Mouse (Mus musculus): ENCODE measurements around the gene Rsph3b.
"Not testable (repeated sequence)": the region's sequence is repeated elsewhere in the genome, so short reads cannot be mapped to it uniquely, and the experiment has no call there.

The Rsph3b gene

DNA sequence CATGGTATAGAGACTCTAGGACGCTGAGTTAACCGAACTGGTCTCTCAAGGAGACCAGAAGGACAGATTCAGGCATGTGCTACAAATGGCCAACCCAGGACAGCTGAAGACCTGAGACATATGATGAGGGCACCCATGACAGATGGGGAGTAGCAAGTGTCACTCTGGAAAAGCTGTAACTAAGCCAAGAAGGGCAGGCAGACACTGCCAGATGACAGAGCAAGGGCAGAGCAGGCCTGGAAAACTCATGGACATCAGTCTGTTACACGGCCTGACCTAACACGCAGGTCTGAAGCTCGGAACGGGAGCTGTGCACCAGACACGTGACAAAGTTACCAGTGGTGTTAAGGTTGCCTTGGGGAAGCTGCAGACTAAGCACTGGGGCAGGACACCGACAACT lies 10.4 kb upstream of the Rsph3b start:
- DNase-seq (ENCODE audit: low spot score) = not testable (repeated sequence)

DNA sequence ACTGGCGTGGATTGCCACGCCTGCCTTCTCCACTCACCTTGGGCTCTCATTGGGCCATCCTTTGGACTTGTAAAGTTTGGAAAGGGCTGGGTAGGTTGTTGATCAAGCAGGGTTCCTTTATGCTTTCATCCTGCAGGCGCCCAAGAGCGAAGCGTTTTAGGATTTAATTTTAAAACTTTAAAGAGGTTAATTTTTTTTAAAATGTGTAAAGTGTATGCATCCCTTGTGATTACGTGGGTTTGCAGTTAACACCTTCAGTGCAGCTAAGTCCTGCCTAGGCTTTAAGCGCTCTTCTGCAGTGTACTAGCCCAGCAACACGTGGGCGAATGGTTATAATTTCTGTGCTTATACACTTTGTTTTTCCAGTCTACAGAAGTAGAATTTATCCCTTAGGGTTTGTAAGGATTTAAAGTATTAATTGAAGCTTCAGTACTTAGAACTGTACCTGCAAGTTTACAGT lies 317 bp upstream of the Rsph3b start:
- not testable (repeated sequence) for DNase-seq (ENCODE audit: low spot score)

DNA sequence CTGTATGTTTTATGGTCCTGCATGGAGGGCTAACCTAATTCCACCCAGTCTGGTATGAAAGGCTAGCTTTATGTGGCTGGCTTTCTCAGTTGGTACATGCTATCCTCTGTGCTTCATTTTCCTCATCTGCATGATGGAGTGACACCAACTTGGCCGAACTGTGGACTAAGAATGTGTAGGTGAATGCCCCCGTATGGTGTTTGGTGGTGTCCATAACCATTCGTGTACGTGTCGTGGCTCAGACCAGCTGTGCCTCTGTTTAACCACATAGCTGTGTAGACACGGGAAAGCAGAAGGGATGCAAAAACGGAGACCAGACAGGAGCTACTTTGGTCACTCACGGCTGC lies 872 bp downstream of the Rsph3b start:
- not testable (repeated sequence) for DNase-seq (ENCODE audit: low spot score)

DNA sequence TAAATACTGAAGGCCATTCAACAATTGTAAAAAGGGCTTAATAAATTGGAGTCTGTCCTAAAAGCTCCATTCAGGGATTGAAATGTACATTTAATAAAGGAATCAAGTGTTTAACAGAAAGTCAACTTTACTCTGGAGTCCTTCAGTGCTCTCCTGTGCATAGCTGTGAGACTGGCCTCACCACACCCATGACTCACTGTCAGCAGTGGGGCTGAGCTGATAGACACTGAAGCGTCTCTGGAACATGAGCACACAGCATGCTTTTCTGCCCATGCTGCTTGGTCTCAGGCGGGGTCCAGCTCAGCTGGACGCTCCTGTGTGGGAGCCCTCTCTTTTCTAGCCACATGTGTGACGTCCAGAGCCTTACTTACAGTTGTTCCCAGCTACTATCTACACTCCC lies 5.9 kb downstream of the Rsph3b start:
- DNase-seq (ENCODE audit: low spot score) = not testable (repeated sequence)

DNA sequence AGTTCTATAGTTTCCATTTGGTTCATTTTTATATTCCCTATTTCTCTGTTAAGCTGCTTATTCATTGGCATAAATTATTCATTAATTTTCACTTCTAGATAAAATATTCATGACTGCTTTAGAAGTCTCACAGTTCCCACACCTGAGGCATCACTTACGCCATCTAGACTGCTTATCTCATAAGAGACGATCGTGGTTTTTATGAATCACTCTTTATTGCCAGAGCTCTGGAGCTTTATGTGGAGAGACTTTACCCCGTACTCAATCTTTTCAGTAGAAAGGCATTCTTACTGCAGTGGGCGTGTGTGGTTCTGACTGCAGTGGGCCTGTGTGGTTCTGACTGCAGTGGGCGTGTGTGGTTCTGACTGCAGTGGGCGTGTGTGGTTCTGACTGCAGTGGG lies 16.9 kb downstream of the Rsph3b start:
- not testable (repeated sequence) for DNase-seq (ENCODE audit: low spot score)

DNA sequence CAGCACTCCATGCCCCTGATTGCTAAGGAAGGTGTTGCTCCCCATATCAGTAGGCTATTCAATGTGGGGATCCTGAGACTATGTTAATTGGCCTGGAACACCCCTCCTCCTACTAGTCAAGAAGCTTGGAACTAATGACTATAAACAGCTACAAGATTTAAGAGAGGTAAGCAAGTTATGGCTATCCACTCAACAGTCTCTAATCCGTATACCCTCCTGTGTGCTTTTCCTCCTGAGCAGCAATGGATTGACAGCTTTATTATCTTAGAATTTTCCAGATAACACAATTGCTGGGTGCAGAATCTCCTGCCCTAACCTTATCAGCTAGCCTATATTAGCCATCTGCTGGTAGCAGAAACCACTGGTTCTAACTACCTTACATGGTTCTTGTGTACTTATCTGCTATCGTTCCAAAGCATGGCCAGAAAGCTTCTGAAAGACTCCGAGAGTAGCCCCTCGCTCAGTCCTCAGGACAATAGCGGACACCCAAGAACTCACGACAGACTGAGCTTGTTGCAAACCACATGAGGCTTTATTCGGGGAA lies 28.1 kb downstream of the Rsph3b start:
- not testable (repeated sequence) for DNase-seq (ENCODE audit: low spot score)

DNA sequence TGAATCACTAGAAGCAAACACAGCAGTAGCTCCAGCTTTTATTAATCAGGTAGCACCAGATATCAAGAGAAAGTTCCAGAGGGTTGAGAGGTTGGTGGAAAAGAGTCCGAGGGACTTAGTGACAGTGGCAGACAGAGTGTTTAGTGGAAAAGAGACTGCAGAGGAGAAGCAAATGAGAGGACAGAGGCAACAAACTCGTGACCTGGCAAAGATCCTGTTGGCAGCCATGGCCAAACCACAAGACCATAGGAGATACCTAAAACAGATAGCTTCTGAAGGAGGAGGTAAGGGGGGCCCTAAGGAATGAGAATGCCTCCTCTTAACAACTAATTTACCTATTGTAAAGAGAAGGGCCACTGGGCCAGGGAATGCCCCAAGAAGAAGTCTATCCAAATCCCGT lies 29.1 kb downstream of the Rsph3b start:
- DNase-seq (ENCODE audit: low spot score) = not testable (repeated sequence)

DNA sequence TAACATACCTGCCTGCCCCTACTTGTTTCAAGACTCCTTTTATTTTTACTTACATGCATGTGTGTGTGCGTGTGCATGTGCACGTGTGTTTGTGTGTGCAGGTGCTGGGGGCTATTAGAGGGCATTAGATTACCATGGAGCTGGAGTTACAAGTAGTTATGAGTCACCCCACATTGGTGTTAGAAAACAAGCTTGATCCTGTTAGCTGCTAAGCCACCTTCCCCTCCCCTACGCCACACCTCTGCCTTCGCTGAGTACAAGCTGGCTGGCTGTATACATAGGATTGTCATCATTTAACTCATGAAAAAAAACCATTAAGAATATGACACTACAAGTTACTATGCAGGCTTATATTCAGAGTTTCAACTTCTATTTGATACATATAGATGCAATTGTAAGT lies 33.2 kb downstream of the Rsph3b start:
- not testable (repeated sequence) for DNase-seq (ENCODE audit: low spot score)

DNA sequence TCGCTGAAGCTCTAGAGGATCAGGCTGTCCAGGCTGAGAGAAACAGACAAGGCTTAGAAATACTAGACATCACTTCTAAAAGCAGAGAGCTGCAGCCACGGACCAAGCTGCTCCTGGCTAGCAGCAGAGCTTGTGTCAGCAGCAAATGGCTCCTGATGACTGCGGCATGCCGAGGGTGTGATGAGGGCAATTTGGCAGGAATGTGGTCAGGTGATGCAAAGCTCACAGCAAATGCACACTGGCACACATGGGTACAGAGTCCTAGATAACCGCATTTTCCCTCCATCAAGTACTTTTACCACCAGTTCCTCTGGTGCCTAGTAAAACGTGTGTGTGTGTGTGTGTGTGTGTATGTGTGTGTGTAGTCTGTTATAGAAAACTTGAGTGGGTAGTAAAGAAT lies 34.4 kb downstream of the Rsph3b start:
- not testable (repeated sequence) for DNase-seq (ENCODE audit: low spot score)

DNA sequence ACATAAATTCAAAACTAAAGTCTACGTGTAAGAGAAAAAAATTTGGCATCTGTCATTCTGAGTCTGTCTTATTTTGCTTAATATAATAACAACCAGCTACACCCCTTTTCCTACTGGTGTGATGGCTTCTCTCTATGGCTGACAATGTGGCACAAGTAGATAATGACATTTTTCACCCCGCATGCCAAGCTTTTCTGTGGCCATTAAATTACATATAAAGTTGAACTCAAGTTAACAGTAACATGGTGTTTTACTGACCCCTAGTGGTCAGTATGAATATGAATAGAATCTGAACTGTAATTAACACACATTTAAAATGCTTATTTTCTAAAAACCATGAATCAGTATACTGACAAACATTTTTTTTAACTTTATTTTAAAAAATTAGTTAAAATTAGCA lies 48.1 kb downstream of the Rsph3b start:
- DNase-seq (ENCODE audit: low spot score) = not testable (repeated sequence)

DNA sequence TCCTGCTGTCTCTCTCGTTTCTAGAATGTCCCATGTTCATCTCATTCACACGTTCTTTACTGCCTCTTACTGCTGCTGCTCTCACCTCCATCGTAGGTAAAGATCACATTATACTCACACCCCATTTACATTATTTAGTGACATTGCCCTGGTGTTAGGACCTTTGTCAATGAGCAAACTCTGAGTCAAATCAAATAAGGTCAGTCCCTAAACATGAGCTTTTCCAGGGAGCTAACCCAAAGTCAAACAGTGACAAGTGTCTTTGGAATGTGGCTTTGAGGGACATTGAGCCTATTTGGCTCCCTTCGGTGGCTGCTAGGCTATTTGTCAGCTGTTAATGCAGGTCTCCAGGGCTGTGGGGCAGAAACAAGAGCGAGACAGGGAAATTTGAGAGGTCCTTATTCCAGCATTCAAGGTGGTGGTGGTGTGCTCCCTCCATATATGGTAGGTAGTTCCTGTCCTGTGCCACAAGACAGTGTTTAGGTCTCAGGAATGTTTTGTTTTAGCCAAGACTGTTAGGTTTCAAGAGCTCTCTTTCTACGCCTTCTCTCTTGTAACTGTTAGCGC lies 50.4 kb downstream of the Rsph3b start:
- DNase-seq (ENCODE audit: low spot score) = not testable (repeated sequence)

DNA sequence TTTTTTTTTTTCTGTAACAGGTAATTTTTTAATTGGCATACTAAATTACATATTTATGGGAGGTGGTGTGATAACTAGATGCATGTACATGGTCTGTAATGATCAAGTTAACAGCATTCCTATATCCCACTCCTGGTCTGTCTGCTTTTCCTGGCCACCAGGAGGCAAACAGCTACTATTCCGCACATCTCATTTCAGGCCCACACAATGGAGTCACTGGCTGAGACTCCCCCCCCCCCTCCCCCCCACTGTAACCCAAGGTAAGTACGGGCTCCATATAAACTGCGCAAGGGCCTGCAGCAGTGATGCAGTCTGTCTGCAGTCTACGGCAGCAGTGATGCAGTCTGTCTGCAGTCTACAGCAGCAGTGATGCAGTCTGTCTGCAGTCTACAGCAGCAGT lies 51.7 kb downstream of the Rsph3b start:
- no peak for DNase-seq (ENCODE audit: low spot score)

DNA sequence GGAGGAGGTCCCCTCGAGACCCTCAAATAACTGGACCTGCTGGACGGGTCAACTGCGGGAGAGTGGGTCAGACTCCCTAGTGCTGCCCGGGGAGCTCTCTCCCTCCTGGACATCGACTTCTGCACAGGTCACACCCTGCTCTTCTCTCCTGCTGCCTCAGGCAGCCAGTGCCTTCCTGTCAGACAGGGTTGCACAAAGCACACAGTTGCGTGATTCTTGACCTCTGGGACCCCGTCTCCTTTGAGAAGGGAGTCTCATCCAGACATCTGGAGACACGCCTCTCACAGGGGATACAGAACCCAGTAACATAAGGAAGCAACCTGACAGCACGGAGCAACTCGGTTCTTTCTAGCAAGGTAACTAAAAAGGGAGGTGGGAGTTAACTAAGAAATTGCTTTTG lies 55.1 kb downstream of the Rsph3b start:
- no peak for DNase-seq (ENCODE audit: low spot score)

DNA sequence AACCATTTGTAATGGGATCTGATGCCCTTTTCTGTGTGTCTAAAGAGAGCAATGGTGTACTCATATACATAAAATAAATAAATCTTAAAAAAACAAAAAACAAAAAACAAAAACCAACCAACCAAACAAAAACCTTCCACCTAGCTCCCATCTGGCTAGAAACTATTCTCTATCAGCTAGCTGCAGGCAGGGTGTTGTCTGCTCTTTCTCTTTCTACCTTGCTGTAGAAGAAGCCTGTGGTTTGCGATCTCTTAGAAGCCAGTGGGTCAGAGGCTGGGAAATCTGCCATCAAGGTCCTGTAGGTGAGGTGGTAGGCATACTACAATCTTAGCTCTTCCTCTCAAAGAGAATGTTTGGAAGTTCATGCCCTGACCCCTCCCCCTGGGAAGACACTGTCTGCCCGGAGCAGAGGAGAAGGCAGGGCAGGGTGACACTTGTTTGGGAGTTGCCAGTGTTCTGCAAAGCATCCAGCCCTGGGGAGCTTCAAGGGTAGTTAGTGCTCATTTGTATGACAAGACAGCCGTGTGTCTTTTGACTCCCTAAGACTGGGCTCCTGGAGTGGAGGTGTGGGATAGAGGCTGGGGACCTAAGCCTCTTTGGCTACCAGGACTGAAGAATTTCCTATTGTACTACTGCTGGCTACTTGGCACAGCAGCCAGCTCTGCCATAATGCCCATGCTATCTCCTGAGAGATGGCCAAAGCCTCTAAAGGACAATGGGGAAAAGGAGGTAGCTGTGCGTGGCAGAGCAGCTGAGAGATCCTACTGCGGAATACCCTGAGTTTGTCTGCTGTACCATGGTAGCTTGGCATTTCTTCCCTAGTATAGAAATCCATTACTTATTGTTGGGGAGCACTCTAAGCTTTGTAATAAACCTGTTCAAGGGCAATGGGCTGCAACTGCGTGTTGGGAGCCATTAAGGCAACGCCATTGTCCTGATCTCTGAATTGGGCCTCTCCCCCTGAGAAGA lies 56.2 kb downstream of the Rsph3b start:
- no peak for DNase-seq (ENCODE audit: low spot score)

DNA sequence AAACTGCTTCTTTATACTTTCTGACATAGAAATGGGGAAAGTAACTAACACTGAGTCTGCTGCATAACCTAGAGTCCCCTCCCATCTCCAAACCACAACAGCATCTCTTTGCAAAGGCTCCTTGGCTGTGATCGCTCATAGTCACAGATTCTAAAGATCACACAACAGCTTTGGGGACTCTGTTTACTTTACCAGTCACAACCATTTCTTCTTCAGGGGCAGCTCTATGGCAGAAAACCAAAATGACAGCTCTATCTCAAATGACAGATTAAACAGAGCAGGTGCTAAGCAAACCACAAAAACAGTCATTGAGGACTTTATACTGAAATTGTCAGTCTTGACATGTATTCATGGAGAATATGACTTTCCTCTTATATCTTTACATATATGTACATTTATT lies 62.0 kb downstream of the Rsph3b start:
- no peak for DNase-seq (ENCODE audit: low spot score)

DNA sequence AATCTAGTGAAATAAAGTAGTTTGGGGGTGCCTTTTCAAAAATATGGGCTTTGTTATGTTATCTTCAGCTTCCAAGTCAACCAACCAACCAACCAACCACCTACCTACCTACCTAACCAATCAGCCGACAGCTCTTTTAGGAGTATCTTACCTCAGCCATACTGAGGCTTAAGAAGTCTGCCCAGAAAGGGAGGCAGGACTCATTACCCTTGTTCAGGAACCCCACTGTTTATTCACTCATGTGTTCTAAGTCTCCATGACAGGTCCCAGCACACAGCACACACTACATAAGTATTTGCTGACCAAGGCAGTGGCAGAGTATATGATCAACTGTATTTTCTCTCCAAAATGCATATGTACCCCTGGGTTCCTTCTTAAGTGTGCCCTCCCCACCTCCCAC lies 64.0 kb downstream of the Rsph3b start:
- no peak for DNase-seq (ENCODE audit: low spot score)

DNA sequence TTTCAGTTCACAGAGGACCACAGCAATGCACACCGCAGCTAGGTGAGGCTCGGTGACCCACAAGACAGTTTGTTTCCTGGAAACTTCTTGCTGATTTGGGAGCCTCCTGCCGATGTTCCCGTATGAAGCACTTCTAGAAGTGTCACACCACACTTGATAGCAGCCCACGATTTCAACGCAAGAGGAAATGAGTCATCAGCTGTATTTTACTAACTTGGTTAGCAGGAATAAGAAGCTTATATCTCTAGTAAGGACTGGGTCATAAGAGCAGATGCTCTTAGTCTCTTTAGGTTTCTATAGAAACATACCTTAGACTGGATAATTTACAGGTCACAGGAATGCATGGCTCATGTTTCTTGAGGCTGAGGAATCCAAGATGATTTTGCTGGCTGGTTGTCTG lies 67.2 kb downstream of the Rsph3b start:
- DNase-seq (ENCODE audit: low spot score) = no peak

DNA sequence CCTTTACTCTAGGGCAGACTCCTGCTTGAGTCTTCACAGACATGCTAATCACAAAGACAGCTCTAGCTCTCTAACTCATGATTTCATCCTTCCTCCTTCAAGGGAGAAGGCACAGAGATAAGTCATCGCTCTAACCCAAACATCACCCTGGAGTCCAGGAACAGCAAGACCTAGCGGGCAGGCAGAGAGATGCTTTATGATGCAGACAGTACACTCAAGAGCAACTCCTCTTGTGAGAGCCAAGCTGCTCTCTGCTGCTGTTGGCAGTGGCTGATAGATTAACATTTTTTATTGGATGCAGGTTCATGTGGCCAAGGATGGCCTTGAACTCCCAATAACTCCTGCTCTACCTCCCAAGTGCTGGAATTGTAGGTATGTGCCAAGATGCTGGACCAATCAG lies 77.1 kb downstream of the Rsph3b start:
- DNase-seq (ENCODE audit: low spot score) = no peak

DNA sequence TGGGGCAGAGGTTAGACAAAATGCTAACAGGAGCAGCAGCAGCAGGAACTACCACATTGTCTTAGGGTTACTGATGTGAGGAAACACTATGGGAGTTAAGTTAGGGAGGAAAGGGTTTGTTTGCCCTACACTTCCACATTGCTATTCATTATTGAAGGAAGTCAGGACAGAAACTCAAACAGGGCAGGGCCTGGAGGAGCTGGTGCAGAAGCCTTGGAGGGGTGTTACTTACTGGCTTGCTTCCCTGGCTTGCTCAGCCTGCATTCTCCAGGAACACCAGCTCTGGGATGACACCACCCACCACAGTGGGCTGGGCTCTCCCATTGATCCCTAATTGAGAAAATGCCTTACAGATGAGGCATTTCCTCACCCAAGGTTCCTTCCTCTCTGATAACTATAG lies 79.7 kb downstream of the Rsph3b start:
- DNase-seq (ENCODE audit: low spot score) = no peak

DNA sequence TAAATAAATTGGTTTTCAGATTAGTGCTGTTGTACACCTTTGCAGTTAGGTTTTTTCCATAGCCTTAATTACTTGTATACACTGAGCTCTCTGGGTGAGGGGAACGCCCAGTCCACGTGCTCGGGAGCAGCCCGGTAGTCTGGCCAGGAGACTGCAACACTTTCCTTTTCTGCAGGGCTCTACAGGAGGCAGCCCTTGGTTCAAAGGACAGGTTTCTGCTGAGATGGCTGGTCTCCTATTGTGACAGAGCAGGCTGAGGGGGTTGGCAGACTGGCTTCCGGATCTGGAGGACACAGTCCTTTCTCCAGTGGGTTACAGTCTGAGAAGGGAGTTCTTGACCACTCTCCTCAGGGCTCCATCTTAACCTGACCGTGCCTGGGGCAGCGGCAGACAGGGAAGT lies 80.7 kb downstream of the Rsph3b start:
- no peak for DNase-seq (ENCODE audit: low spot score)

DNA sequence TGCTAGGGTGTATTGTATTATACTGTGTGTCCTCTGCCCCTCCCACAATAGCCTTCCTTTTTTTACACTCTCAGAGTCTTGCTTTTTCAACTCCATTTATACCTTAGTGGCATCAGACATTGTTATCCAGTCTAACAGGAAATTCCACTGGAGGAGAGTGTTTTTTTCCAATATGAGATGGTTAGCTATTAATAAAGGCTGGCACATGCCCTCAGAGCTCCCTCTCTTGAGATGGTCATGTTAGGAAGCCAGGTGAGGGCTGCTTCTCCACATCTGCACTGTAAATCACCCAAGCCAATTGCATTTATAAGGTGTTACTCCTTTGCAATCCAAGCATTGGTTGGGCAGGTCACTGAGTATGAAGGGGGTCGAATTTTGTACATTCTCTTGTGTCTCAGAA lies 81.9 kb downstream of the Rsph3b start:
- no peak for DNase-seq (ENCODE audit: low spot score)

DNA sequence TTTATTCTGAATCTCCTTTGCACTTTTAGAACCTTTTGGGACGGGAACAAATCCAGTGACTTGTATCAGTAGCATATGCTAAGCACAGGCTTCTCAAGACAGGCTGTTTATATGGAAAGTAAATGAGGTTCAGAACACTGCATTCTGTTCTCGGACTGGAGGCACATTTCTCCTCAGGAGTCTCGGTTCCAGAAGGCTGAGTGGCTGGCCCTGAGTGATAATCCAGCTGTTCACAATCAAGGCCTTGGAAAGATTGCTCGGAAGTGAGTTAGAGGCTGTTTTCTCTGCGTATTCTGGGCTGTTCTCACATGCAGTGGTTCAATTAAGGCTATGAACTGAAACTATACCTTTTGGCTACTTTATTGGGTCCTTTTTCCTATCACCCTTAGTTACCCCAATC lies 82.9 kb downstream of the Rsph3b start:
- DNase-seq (ENCODE audit: low spot score) = no peak

DNA sequence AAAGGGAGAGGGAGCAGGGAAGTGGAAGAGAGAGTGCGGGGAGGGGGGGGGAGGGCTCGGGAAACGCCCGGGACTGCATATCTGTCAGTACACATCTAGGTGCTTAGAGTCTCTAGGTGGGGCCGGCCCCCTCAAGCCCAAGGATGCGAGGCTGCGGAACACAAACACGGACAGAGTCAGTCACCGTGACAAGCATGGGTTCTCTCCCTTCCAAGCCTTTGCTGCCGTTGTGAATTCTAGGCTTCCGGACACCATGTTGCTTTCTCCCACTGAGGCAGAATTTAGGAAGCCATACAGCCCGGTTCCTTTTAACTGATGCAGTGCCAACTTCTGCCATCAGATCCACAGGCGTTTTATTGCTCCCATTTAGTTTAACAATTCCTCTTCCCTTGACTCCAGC lies 83.6 kb downstream of the Rsph3b start:
- no peak for DNase-seq (ENCODE audit: low spot score)

Data from ovary, postnatal 36 days (tissue).